Mouse (Mus musculus): ENCODE data around the gene Tmem184b.
A peak's percentile ranks its signal among the peaks of the same experiment; 100 is the strongest.

Tmem184b gene

GRCm38 (mm10) chr15:79342641-79343337, 60.6 kb downstream of the Tmem184b start:
- DNase-seq (ENCODE audit: low spot score) = no peak

- no peak for DNase-seq (ENCODE audit: low spot score)
Measured at GRCm38 (mm10) chr15:79338978-79339377, 64.4 kb downstream of the Tmem184b start.

- DNase-seq (ENCODE audit: low spot score) = no peak
Measured at GRCm38 (mm10) chr15:79335061-79335655, 68.2 kb downstream of the Tmem184b start.

GRCm38 (mm10) chr15:79333409-79333808, 70.0 kb downstream of the Tmem184b start:
- DNase-seq (ENCODE audit: low spot score) = no peak

GRCm38 (mm10) chr15:79330521-79330920, 72.8 kb downstream of the Tmem184b start:
- DNase-seq (ENCODE audit: low spot score) = no peak

GRCm38 (mm10) chr15:79329979-79330363, 73.4 kb downstream of the Tmem184b start:
- DNase-seq (ENCODE audit: low spot score) = no peak

GRCm38 (mm10) chr15:79329346-79329978, 73.9 kb downstream of the Tmem184b start:
- DNase-seq (ENCODE audit: low spot score) = no peak

- no peak for DNase-seq (ENCODE audit: low spot score)
Measured at GRCm38 (mm10) chr15:79328939-79329275, 74.5 kb downstream of the Tmem184b start.

GRCm38 (mm10) chr15:79328058-79328938, 75.1 kb downstream of the Tmem184b start, which contains the start of gene Pla2g6:
Pla2g6 (minus strand) TSS chr15:79328390.
- DNase-seq (ENCODE audit: low spot score) = peak; percentile 100

- peak; percentile 36 for DNase-seq (ENCODE audit: low spot score)
Measured at GRCm38 (mm10) chr15:79326971-79327961, 76.1 kb downstream of the Tmem184b start.

- DNase-seq (ENCODE audit: low spot score) = no peak
Measured at GRCm38 (mm10) chr15:79326264-79326663, 77.1 kb downstream of the Tmem184b start.

- DNase-seq (ENCODE audit: low spot score) = no peak
Measured at GRCm38 (mm10) chr15:79325742-79326141, 77.6 kb downstream of the Tmem184b start.

GRCm38 (mm10) chr15:79324373-79324772, 79.0 kb downstream of the Tmem184b start:
- DNase-seq (ENCODE audit: low spot score) = no peak

GRCm38 (mm10) chr15:79323791-79324155, 79.6 kb downstream of the Tmem184b start:
- DNase-seq (ENCODE audit: low spot score) = no peak

GRCm38 (mm10) chr15:79322991-79323790, 80.2 kb downstream of the Tmem184b start:
- DNase-seq (ENCODE audit: low spot score) = peak; percentile 41

- peak; percentile 73 for DNase-seq (ENCODE audit: low spot score)
Measured at GRCm38 (mm10) chr15:79322281-79322990, 80.9 kb downstream of the Tmem184b start.

- DNase-seq (ENCODE audit: low spot score) = no peak
Measured at GRCm38 (mm10) chr15:79321733-79322190, 81.6 kb downstream of the Tmem184b start.

GRCm38 (mm10) chr15:79313848-79314369, 89.5 kb downstream of the Tmem184b start:
- DNase-seq (ENCODE audit: low spot score) = no peak
